Mouse (Mus musculus) ES-Bruce4 (cell line): ENCODE measurements at regions not wholly inside any gene's neighbourhood (a gene's known extent, or its start where the extent isn't known, plus 50 kb on each side); places are given as distances from the start of the nearest gene placed in this dataset.

Experiments
- CTCF ChIP-seq: IDR thresholded peaks from one replicate; pipeline ENCODE4 v1.8.1; 2011; ENCODE audit warnings: low read depth, low read length
- EP300 ChIP-seq: IDR thresholded peaks from 2 replicates; pipeline ENCODE4 v1.6.1; 2011; ENCODE audit warnings: low read depth, low read length; ENCODE audit not compliant: insufficient read depth
- POLR2A ChIP-seq: IDR thresholded peaks from one replicate; pipeline ENCODE4 v1.8.1; 2011; ENCODE audit warnings: low read length; ENCODE audit not compliant: insufficient read depth

DNA sequence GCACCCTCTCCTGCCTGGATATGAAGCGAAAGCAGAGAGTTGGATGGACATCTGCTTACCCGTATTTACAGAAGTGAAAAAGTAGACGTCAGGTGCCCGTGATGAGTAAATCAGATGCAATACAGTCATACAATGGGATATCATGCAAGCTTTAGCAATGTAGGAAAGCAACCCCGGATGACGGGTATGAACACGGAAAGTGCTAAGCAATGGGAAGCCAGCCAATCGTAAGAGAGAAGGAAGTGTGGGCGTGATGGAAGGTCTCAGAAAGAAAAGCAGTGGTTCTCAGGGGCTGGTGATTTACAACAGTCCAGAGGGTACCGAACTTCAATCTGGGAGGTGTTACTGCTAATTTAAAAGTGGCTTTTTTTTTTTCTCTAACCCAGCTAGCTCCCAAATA, 89.9 kb upstream of the Arid2 start:
- TF ChIP-seq EP300, result no peak
- no peak for TF ChIP-seq CTCF
- no peak for TF ChIP-seq POLR2A
